In the genomic region with DNA sequence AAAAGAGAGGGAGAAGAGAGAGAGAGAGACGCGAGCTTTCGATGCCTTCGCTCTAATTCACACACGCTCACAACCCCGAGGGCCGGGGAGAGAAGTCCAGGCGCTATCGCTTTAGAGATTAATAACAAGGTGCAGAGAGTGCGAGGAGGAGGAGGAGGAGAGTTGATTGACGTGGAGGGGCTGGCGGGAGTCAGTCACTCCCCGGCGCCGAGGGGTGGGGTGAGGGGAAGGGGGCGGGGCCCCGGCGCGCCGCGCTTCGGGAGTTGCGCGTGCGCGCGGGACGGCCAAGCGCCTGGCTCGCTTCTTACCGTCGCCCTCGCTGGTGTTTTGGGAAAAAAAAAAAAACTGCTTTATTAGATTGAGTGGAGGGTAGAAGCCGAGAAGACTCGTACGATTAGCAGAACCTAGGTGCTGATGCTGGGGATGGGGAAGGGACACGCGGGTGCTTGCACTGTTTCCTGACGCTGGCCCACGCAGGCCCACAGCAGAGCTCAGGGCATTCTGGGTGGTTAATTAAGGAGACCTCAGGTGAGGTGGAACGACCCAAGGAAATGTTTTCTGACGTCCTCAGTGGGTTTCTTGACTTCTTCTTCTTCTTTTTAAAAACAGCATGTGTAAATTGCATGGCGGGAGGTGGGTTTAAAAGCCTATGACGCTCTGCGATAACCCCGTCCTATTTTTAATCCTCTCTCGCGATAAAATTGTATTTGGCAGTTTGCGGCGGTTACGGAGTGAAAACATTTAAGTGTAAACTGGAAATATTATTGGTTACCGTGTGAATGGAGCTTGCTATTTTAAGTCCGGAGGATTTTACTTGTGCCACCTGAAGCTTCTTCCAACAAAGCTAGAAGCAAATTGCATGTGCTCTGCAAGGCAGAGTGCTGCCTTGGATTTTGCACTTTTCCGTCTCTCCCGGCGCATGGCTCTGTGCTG, we compare ENCODE assay signal across 8 mouse cellular contexts. TPM values are rescaled to one million over a fixed set of nuclear protein-coding genes. Genes with fewer than 3 reads are reported as not detected.
A peak's percentile ranks its signal among the peaks of the same experiment; 100 is the strongest.
DNase-seq lines count a peak whose midpoint lies in the region; ATAC-seq lines count a peak whose summit lies in the region.

No protein-coding gene starts in this region.

- peak; percentile 91 for ATAC-seq in heart, embryonic 15.5 days (replicated peaks; ENCODE audit: insufficient number of reproducible peaks, insufficient read depth, low FRiP score, low read depth)
- peak; percentile 96 for ATAC-seq in liver, embryonic 15.5 days (ENCODE audit: insufficient read depth)
- peak; percentile 89 for ATAC-seq in neural tube, embryonic 12.5 days (ENCODE audit: low FRiP score, low read depth)

- no peaks in the 10 kb centered on the region for H3K27me3 ChIP-seq in forebrain, embryonic 10.5 days (ENCODE audit: poor library complexity, severe bottlenecking)
- H3K27me3 ChIP-seq in heart, embryonic 15.5 days, result no peaks in the 10 kb centered on the region
- H3K27me3 ChIP-seq in liver, embryonic 15.5 days, result no peaks in the 10 kb centered on the region
- H3K27me3 ChIP-seq in neural tube, embryonic 12.5 days (replicated peaks), result no peaks in the 10 kb centered on the region

- H3K4me3 ChIP-seq in forebrain, embryonic 10.5 days, result peak overlapping the region; percentile 95
- peak overlapping the region; percentile 99 for H3K4me3 ChIP-seq in heart, embryonic 15.5 days
- peak overlapping the region; percentile 79 for H3K4me3 ChIP-seq in liver, embryonic 15.5 days (replicated peaks)
- peak overlapping the region; percentile 94 for H3K4me3 ChIP-seq in neural tube, embryonic 12.5 days

- H3K4me2 ChIP-seq in heart, embryonic 15.5 days, result peak overlapping the region; percentile 66
- H3K4me2 ChIP-seq in liver, embryonic 15.5 days, result peak overlapping the region; percentile 98
- H3K4me2 ChIP-seq in neural tube, embryonic 12.5 days (replicated peaks), result peak overlapping the region; percentile 77

- peak; percentile 69 for DNase-seq in CD8-positive naive resting alpha-beta T cell, adult 2 months (ENCODE audit: low read depth in 2 of 2, low spot score in 2 of 2)
- DNase-seq in c-Kit-positive CD71-negative TER-119-negative erythroid progenitor cells, embryonic 14.5 days (ENCODE audit: low read depth), result peak; percentile 71
- peak; percentile 85 for DNase-seq in forebrain, embryonic 10.5 days (ENCODE audit: extremely low spot score, low spot score)
- DNase-seq in kidney, postnatal 25 days, result peak; percentile 88 to 94
- peak; percentile 71 for DNase-seq in telencephalon, adult 2 months (ENCODE audit: low read depth, low spot score)

- no peaks in the 10 kb centered on the region for H3K36me3 ChIP-seq in forebrain, embryonic 10.5 days (replicated peaks)
- H3K36me3 ChIP-seq in heart, embryonic 15.5 days, result no peaks in the 10 kb centered on the region
- H3K36me3 ChIP-seq in liver, embryonic 15.5 days (replicated peaks), result no peaks in the 10 kb centered on the region
- H3K36me3 ChIP-seq in neural tube, embryonic 12.5 days, result no peaks in the 10 kb centered on the region

- under 1% methylated on average over 55 of the region's 56 CpGs for WGBS in forebrain, embryonic 10.5 days
- under 1% methylated on average over 56 of the region's 56 CpGs for WGBS in heart, embryonic 15.5 days
- under 1% methylated on average over 56 of the region's 56 CpGs for WGBS in liver, embryonic 15.5 days (ENCODE audit: insufficient replicate concordance)
- WGBS in neural tube, embryonic 12.5 days, result under 1% methylated on average over 56 of the region's 56 CpGs

- H3K9ac ChIP-seq in heart, embryonic 15.5 days, result peak overlapping the region; percentile 98
- H3K9ac ChIP-seq in liver, embryonic 15.5 days, result peak overlapping the region; percentile 82
- H3K9ac ChIP-seq in neural tube, embryonic 12.5 days, result peak overlapping the region; percentile 98

- H3K9me3 ChIP-seq in forebrain, embryonic 10.5 days, result no peaks in the 10 kb centered on the region; the same call in 1 of the 2 replicates
- H3K9me3 ChIP-seq in heart, embryonic 15.5 days (replicated peaks), result no peaks in the 10 kb centered on the region
- no peaks in the 10 kb centered on the region for H3K9me3 ChIP-seq in liver, embryonic 15.5 days (replicated peaks)
- no peaks in the 10 kb centered on the region for H3K9me3 ChIP-seq in neural tube, embryonic 12.5 days

- H3K4me1 ChIP-seq in forebrain, embryonic 10.5 days, result peaks cover 19% of the 10 kb centered on the region
- peaks cover 11% of the 10 kb centered on the region for H3K4me1 ChIP-seq in heart, embryonic 15.5 days (replicated peaks)
- H3K4me1 ChIP-seq in liver, embryonic 15.5 days (replicated peaks), result peaks cover 34% of the 10 kb centered on the region
- peaks cover 11% of the 10 kb centered on the region for H3K4me1 ChIP-seq in neural tube, embryonic 12.5 days

- peak overlapping the region; percentile 99 for H3K27ac ChIP-seq in forebrain, embryonic 10.5 days
- H3K27ac ChIP-seq in heart, embryonic 15.5 days, result peak overlapping the region; percentile 100
- H3K27ac ChIP-seq in liver, embryonic 15.5 days (replicated peaks), result peak overlapping the region; percentile 96
- H3K27ac ChIP-seq in neural tube, embryonic 12.5 days, result peak overlapping the region; percentile 98

RNA-seq across cellular contexts. Expression of a gene that starts 1.3 kb away (rescaled TPM):
- polyA plus RNA-seq in forebrain, embryonic 10.5 days (2016; fragmentation: Nextera tagmentation; extraction: Ambion mirVana), result 8.8 and 10.2 TPM in 2 replicates
- 15.5 and 18.6 TPM in 2 replicates for polyA plus RNA-seq in heart, embryonic 15.5 days (2015; fragmentation: Nextera tagmentation; extraction: Ambion mirVana)
- 6.6 and 7.0 TPM in 2 replicates for polyA plus RNA-seq in liver, embryonic 15.5 days (2015; fragmentation: Nextera tagmentation; extraction: Ambion mirVana)
- polyA plus RNA-seq in neural tube, embryonic 12.5 days (2016; fragmentation: Nextera tagmentation; extraction: Ambion mirVana), result 12.3 and 17.2 TPM in 2 replicates

RNA-seq across cellular contexts. Expression of a gene that starts 46.6 kb away (rescaled TPM):
- polyA plus RNA-seq in forebrain, embryonic 10.5 days (2016; fragmentation: Nextera tagmentation; extraction: Ambion mirVana), result 22.9 and 23.2 TPM in 2 replicates
- polyA plus RNA-seq in heart, embryonic 15.5 days (2015; fragmentation: Nextera tagmentation; extraction: Ambion mirVana), result 18.2 and 22.0 TPM in 2 replicates
- 14.3 and 14.5 TPM in 2 replicates for polyA plus RNA-seq in liver, embryonic 15.5 days (2015; fragmentation: Nextera tagmentation; extraction: Ambion mirVana)
- 17.2 and 20.8 TPM in 2 replicates for polyA plus RNA-seq in neural tube, embryonic 12.5 days (2016; fragmentation: Nextera tagmentation; extraction: Ambion mirVana)

Comparison
In these comparisons a context has a peak if more than half of its experiments do, and no peak if none do; other contexts are left out.
1. Peak in every context shown above with its lines: DNase-seq, ATAC-seq, H3K4me3 ChIP-seq and H3K27ac ChIP-seq.